Mouse (Mus musculus) liver, adult 2 months (tissue): Measurements from ENCODE around the gene Rnf227.
A peak's percentile ranks its signal among the peaks of the same experiment; 100 is the strongest.

ENCODE experiments used
- CTCF ChIP-seq: fragments of 200-500 bp; IDR thresholded peaks from 2 replicates; pipeline ENCODE4 v1.5.1; 2011; ENCODE audit warnings: low read depth, low read length, control low read depth
- POLR2A ChIP-seq: fragments of 200-500 bp; IDR thresholded peaks from 2 replicates; pipeline ENCODE4 v1.6.1; 2011; ENCODE audit warnings: low read length, control low read depth; ENCODE audit not compliant: insufficient read depth; ENCODE audit errors: extremely low read depth

DNA sequence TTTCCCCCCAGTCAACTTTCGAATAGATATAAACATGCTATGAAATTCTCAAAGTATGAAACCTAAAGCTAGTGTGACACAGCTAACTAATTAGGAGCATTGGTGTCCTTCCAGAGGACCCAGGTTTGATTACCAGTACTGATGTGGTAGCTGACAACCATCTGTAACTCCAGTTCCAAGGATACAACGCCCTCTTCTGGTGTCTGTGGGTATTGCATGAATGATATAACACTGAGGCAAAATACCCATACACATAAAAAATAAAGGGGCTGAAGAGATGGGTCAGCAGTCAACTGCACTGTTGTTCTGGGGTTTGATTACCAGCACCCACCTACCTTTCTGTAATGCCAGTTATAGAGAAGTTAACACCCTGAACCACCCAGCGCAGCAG, 32.5 kb downstream of the Rnf227 start:
- TF ChIP-seq POLR2A (no peak), CTCF (peak; percentile 27; the same call in 1 of the 2 replicates)
